ENCODE assay signal across 9 mouse cellular contexts in the genomic region with DNA sequence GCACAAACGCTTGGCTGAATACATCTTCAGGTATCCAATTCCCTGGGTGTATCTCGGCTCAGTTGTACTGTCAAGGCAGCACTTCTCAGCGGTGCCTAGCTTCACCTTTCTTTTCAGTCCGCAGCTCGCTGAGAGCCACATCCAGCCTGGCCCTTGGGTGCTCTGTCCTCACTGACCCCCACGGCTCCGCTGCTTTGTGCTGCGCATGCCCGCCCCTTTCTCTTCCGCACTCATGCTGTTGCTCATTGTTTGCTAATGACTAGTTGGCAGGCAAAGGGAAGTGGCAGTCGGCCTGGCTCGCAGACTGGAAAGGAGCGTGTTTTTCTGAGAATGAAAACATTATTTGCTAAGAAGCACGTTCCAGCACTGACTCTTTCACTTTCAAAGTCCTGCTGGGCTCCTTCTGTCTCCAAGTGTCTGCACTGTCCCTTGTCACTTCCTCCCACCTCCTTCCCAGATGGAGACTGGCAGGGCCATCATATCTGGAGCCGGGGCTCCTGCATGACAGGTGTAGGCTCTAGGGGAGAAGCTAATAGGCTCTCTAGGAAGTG.
DNase-seq lines count a peak whose midpoint lies in the region; ATAC-seq and TF ChIP-seq lines count a peak whose summit lies in the region.
"Had no signal": no experiment of that assay in that cellular context is flagged by ENCODE, and none has a peak within 500 bp of the region (broad histone marks: within the 10 kb centered on the region; RNA-seq: fewer than 3 reads in every experiment).

No protein-coding gene starts in this region.

- H3K27ac ChIP-seq in ES-E14 (ENCODE audit: insufficient read depth, low read depth, low read length, poor library complexity, severe bottlenecking) = no peak overlapping the region
- peak overlapping the region; percentile 64 for H3K27ac ChIP-seq in forebrain, embryonic 15.5 days (replicated peaks)
- peak overlapping the region; percentile 64 for H3K27ac ChIP-seq in neural tube, embryonic 13.5 days (replicated peaks)

- H3K4me3 ChIP-seq in ES-E14 (ENCODE audit: insufficient read depth in 1 of 2, low read depth in 1 of 2, low read length in 2 of 2, poor library complexity in 1 of 2, severe bottlenecking in 1 of 2) = peak overlapping the region; percentile 2 to 26; a peak in 1 of 4 replicates
- peak overlapping the region; percentile 35 for H3K4me3 ChIP-seq in forebrain, embryonic 15.5 days
- peak overlapping the region; percentile 31 for H3K4me3 ChIP-seq in neural tube, embryonic 13.5 days

- no peaks in the 10 kb centered on the region for H3K27me3 ChIP-seq in forebrain, embryonic 15.5 days
- peaks cover 4% of the 10 kb centered on the region for H3K27me3 ChIP-seq in neural tube, embryonic 13.5 days

- no peak overlapping the region for H3K9ac ChIP-seq in ES-E14 (ENCODE audit: insufficient read depth, low read depth, low read length, poor library complexity, severe bottlenecking)
- H3K9ac ChIP-seq in forebrain, embryonic 15.5 days (replicated peaks) = peak overlapping the region; percentile 33; the same call in 1 of the 2 replicates
- peak overlapping the region; percentile 52 for H3K9ac ChIP-seq in neural tube, embryonic 13.5 days

- H3K9me3 ChIP-seq in ES-E14 (ENCODE audit: control insufficient read depth, insufficient read depth, low read depth, low read length) = no peaks in the 10 kb centered on the region
- H3K9me3 ChIP-seq in forebrain, embryonic 15.5 days = no peaks in the 10 kb centered on the region
- H3K9me3 ChIP-seq in neural tube, embryonic 13.5 days = no peaks in the 10 kb centered on the region

- no peak for DNase-seq in ES-E14 (ENCODE audit: low read depth, low spot score)
- DNase-seq in layer of hippocampus, adult 8-10 months (ENCODE audit: low spot score in 2 of 2) = peak; percentile 42 to 63
- peak; percentile 65 to 73 for DNase-seq in lung, adult 18-20 months
- DNase-seq in testis, postnatal 14 days (ENCODE audit: low spot score) = peak; percentile 10

- in situ Hi-C loops in ES-E14 (cut with MboI; ENCODE audit: low sequenced_read_pairs in 2 of 2, unreplicated experiment in 2 of 2) = no loop called here

- peak; percentile 95 for ATAC-seq in cerebellum, adult (ENCODE audit: insufficient number of reproducible peaks, low FRiP score, low TSS enrichment)
- ATAC-seq in forebrain, embryonic 15.5 days (replicated peaks) = peak; percentile 86
- peak; percentile 94 to 95 for ATAC-seq in hematopoietic stem cell, adult 5-6 weeks (replicated peaks in 1 of 2; ENCODE audit: insufficient read depth in 1 of 2, low FRiP score in 2 of 2, low TSS enrichment in 1 of 2, low read depth in 1 of 2, poor library complexity in 2 of 2, severe bottlenecking in 2 of 2)
- peak; percentile 78 for ATAC-seq in neural tube, embryonic 13.5 days (ENCODE audit: low read depth)
- ATAC-seq: Patski had no signal

- no peaks in the 10 kb centered on the region for H3K4me1 ChIP-seq in ES-E14 (ENCODE audit: control insufficient read depth in 2 of 2, insufficient read depth in 2 of 2, low read length in 2 of 2, poor library complexity in 1 of 2)
- peaks cover 22% of the 10 kb centered on the region for H3K4me1 ChIP-seq in forebrain, embryonic 15.5 days
- peaks cover 28% of the 10 kb centered on the region for H3K4me1 ChIP-seq in neural tube, embryonic 13.5 days (replicated peaks)

- peak overlapping the region; percentile 61 for H3K4me2 ChIP-seq in forebrain, embryonic 15.5 days (replicated peaks)
- H3K4me2 ChIP-seq in neural tube, embryonic 13.5 days = peak overlapping the region; percentile 61

- no peaks in the 10 kb centered on the region for H3K36me3 ChIP-seq in ES-E14 (ENCODE audit: control insufficient read depth, insufficient read depth, low read length, poor library complexity, severe bottlenecking)
- H3K36me3 ChIP-seq in forebrain, embryonic 15.5 days = no peaks in the 10 kb centered on the region
- no peaks in the 10 kb centered on the region for H3K36me3 ChIP-seq in neural tube, embryonic 13.5 days

- 3% methylated on average over 15 of the region's 15 CpGs for WGBS in forebrain, embryonic 15.5 days
- 7% methylated on average over 15 of the region's 15 CpGs for WGBS in neural tube, embryonic 13.5 days

TF ChIP-seq in ES-E14, 5 proteins besides CTCF, POLR2A, EP300 and RAD21:
- TF ChIP-seq CHD2 (IDR thresholded peaks at IDR 0.05; ENCODE audit: low read depth, low read length) (no peak), MAFK (IDR thresholded peaks at IDR 0.05; ENCODE audit: insufficient read depth, low read depth, low read length) (no peak), HCFC1 (IDR thresholded peaks at IDR 0.05; ENCODE audit: borderline replicate concordance, insufficient read depth, low read length) (no peak), ZC3H11A (IDR thresholded peaks at IDR 0.05; ENCODE audit: borderline replicate concordance, low read depth, low read length) (no peak), ZNF384 (IDR thresholded peaks at IDR 0.05; ENCODE audit: low read depth, low read length) (no peak)
